Mouse (Mus musculus) myocyte (in vitro differentiated cells): ENCODE data around the gene Aldh16a1.

Experiments used
- MYOD1 ChIP-seq, 3 experiments: IDR thresholded peaks; one replicate each; pipeline ENCODE4 v1.6.1; 2011; ENCODE audit warnings: control low read depth in 2 of 3, low read depth in 2 of 3, mild to moderate bottlenecking in 2 of 3, moderate library complexity in 1 of 3; ENCODE audit not compliant: insufficient read length in 2 of 3, control insufficient read depth in 1 of 3
- POLR2A ChIP-seq: IDR thresholded peaks from one replicate; pipeline ENCODE4 v1.6.1; 2011; ENCODE audit warnings: low read depth, mild to moderate bottlenecking, control low read depth, moderate library complexity; ENCODE audit not compliant: insufficient read length
- USF1 ChIP-seq: IDR thresholded peaks from one replicate; pipeline ENCODE4 v1.6.1; 2011; ENCODE audit warnings: low read depth, mild to moderate bottlenecking, control low read depth, moderate library complexity

GRCm38 (mm10) chr7:45092048-45092447 is 62.3 kb downstream of the Aldh16a1 start, which contains the start of gene Rcn3:
- TF ChIP-seq POLR2A (peak; percentile 50), USF1 (no peak), MYOD1 (IDR thresholded peaks at IDR 0.05; ENCODE audit: control insufficient read depth in 1 of 3, insufficient read length in 2 of 3, low read depth in 2 of 3) (no peak)
